In the genomic region with DNA sequence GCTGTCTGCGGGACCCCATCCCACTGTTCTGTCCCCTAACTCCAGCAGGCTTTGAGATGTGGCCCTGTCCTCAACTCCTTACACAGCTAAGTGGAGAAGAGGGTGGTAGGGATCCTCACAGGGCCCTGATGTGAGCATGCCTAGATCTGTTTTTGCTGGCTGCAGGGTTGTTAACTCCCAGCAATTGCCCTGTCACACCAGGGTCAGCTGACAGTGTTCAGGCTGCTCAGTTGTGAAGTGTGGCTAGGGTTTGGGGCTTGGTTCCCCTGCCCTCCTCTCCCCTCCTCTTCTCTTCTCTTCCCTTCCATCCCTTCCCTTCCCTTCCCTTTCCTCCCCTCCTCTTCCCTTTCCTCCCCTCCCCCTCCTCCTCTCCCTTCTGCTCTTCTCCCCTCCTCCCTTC, we compare ENCODE assay signal across 28 mouse cellular contexts. TPM values are rescaled to one million over a fixed set of nuclear protein-coding genes. Genes with fewer than 3 reads are reported as not detected.
DNase-seq lines count a peak whose midpoint lies in the region; ATAC-seq and TF ChIP-seq lines count a peak whose summit lies in the region.
"Had no signal": no experiment of that assay in that cellular context is flagged by ENCODE, and none has a peak within 500 bp of the region (broad histone marks: within the 10 kb centered on the region; RNA-seq: fewer than 3 reads in every experiment).

No protein-coding gene starts in this region.

- no peak for DNase-seq in forebrain, embryonic 11.5 days (ENCODE audit: low spot score)
- DNase-seq in intestine, embryonic 14.5 days (ENCODE audit: low spot score), result peak; percentile 16
- DNase-seq in limb, embryonic 10.5 days (ENCODE audit: low spot score), result peak; percentile 27
- no peak for DNase-seq in adrenal gland, adult (ENCODE audit: inconsistent age in 2 of 2, low spot score in 1 of 2)
- DNase-seq in lung, postnatal 36 days, result no peak
- DNase-seq: adrenal gland, adult 2 months; cerebellum, adult 11 months; cerebellum, adult 9-11 months; gastrocnemius, adult 2 months; kidney, postnatal 25 days; liver, embryonic 13.5 days; lung, embryonic 14.5 days; lung, postnatal 4 days had no signal

- H3K36me3 ChIP-seq in forebrain, embryonic 16.5 days (ENCODE audit: control insufficient read depth, insufficient read depth), result no peaks in the 10 kb centered on the region
- no peaks in the 10 kb centered on the region for H3K36me3 ChIP-seq in forebrain, embryonic 11.5 days (ENCODE audit: control insufficient read depth, insufficient read depth, low read length)
- no peaks in the 10 kb centered on the region for H3K36me3 ChIP-seq in intestine, embryonic 14.5 days (ENCODE audit: control insufficient read depth, insufficient read depth, low read length)
- no peaks in the 10 kb centered on the region for H3K36me3 ChIP-seq in intestine, postnatal 0 days (ENCODE audit: control insufficient read depth, insufficient read depth)
- H3K36me3 ChIP-seq in limb, embryonic 10.5 days, result no peaks in the 10 kb centered on the region
- no peaks in the 10 kb centered on the region for H3K36me3 ChIP-seq in neural tube, embryonic 15.5 days
- H3K36me3 ChIP-seq: forebrain, embryonic 10.5 days; hindbrain, embryonic 12.5 days; liver, embryonic 13.5 days had no signal

- H3K4me2 ChIP-seq in forebrain, embryonic 16.5 days (ENCODE audit: low read length), result no peak overlapping the region
- no peak overlapping the region for H3K4me2 ChIP-seq in forebrain, embryonic 11.5 days (ENCODE audit: low read depth, low read length, severe bottlenecking)
- no peak overlapping the region for H3K4me2 ChIP-seq in intestine, embryonic 14.5 days (ENCODE audit: low read length)
- H3K4me2 ChIP-seq in intestine, postnatal 0 days (replicated peaks; ENCODE audit: low read depth), result no peak overlapping the region
- no peak overlapping the region for H3K4me2 ChIP-seq in neural tube, embryonic 15.5 days
- H3K4me2 ChIP-seq: hindbrain, embryonic 12.5 days; liver, embryonic 13.5 days; lung, embryonic 14.5 days had no signal

- 0 out of 2 replicates have a peak, but pooled peaks have one; percentile 10 for ATAC-seq in forebrain, embryonic 16.5 days
- no peak for ATAC-seq in forebrain, embryonic 11.5 days (replicated peaks; ENCODE audit: low FRiP score)
- no peak for ATAC-seq in intestine, embryonic 14.5 days (replicated peaks; ENCODE audit: low FRiP score, low TSS enrichment, low read depth)
- no peak for ATAC-seq in intestine, postnatal 0 days
- peak; percentile 28; the same call in 1 of the 2 replicates for ATAC-seq in neural tube, embryonic 15.5 days (ENCODE audit: low FRiP score)
- ATAC-seq: intestine, embryonic 16.5 days had no signal

- H3K4me3 ChIP-seq in forebrain, embryonic 16.5 days (replicated peaks; ENCODE audit: low read length), result no peak overlapping the region
- H3K4me3 ChIP-seq in forebrain, embryonic 11.5 days (ENCODE audit: low read depth, low read length), result no peak overlapping the region
- H3K4me3 ChIP-seq in intestine, embryonic 14.5 days (ENCODE audit: low read depth, low read length), result no peak overlapping the region
- no peak overlapping the region for H3K4me3 ChIP-seq in intestine, postnatal 0 days (ENCODE audit: low read depth, low read length)
- no peak overlapping the region for H3K4me3 ChIP-seq in limb, embryonic 10.5 days
- H3K4me3 ChIP-seq in neural tube, embryonic 15.5 days (replicated peaks), result no peak overlapping the region
- H3K4me3 ChIP-seq: forebrain, embryonic 10.5 days; gastrocnemius, adult 2 months; hindbrain, embryonic 12.5 days; layer of hippocampus, adult 2 months; liver, embryonic 13.5 days; myocyte had no signal

- no peaks in the 10 kb centered on the region for H3K27me3 ChIP-seq in forebrain, embryonic 16.5 days (replicated peaks; ENCODE audit: control insufficient read depth, insufficient read depth, low read length)
- no peaks in the 10 kb centered on the region for H3K27me3 ChIP-seq in forebrain, embryonic 11.5 days (ENCODE audit: control insufficient read depth, insufficient read depth, low read length)
- H3K27me3 ChIP-seq in intestine, embryonic 14.5 days (replicated peaks; ENCODE audit: control insufficient read depth, insufficient read depth, low read length), result no peaks in the 10 kb centered on the region
- no peaks in the 10 kb centered on the region for H3K27me3 ChIP-seq in intestine, postnatal 0 days (replicated peaks; ENCODE audit: control insufficient read depth, insufficient read depth, low read length)
- no peaks in the 10 kb centered on the region for H3K27me3 ChIP-seq in limb, embryonic 10.5 days (ENCODE audit: low read depth, poor library complexity, severe bottlenecking)
- H3K27me3 ChIP-seq in neural tube, embryonic 15.5 days (replicated peaks), result no peaks in the 10 kb centered on the region
- H3K27me3 ChIP-seq: hindbrain, embryonic 12.5 days; liver, embryonic 13.5 days had no signal

- no peak overlapping the region for H3K9ac ChIP-seq in forebrain, embryonic 16.5 days (replicated peaks; ENCODE audit: low read depth, low read length)
- no peak overlapping the region for H3K9ac ChIP-seq in forebrain, embryonic 11.5 days (ENCODE audit: low read length)
- H3K9ac ChIP-seq in intestine, embryonic 14.5 days (ENCODE audit: low read length), result no peak overlapping the region
- H3K9ac ChIP-seq in intestine, postnatal 0 days (ENCODE audit: low read depth, low read length), result no peak overlapping the region
- no peak overlapping the region for H3K9ac ChIP-seq in neural tube, embryonic 15.5 days (replicated peaks)
- H3K9ac ChIP-seq: hindbrain, embryonic 12.5 days; liver, embryonic 13.5 days; lung, embryonic 14.5 days had no signal

- no peak for TF ChIP-seq CTCF in intestine, postnatal 0 days (IDR thresholded peaks at IDR 0.05; ENCODE audit: low read depth)

- H3K4me1 ChIP-seq in forebrain, embryonic 16.5 days (replicated peaks; ENCODE audit: control insufficient read depth, insufficient read depth, low read length), result peaks cover 6% of the 10 kb centered on the region
- no peaks in the 10 kb centered on the region for H3K4me1 ChIP-seq in forebrain, embryonic 11.5 days (replicated peaks; ENCODE audit: control insufficient read depth, insufficient read depth, low read length)
- H3K4me1 ChIP-seq in intestine, embryonic 14.5 days (replicated peaks; ENCODE audit: control insufficient read depth, insufficient read depth, low read length), result no peaks in the 10 kb centered on the region
- H3K4me1 ChIP-seq in intestine, postnatal 0 days (replicated peaks; ENCODE audit: control insufficient read depth, insufficient read depth, low read length), result no peaks in the 10 kb centered on the region
- H3K4me1 ChIP-seq in limb, embryonic 10.5 days, result peaks cover 15% of the 10 kb centered on the region
- H3K4me1 ChIP-seq in neural tube, embryonic 15.5 days, result peaks cover 12% of the 10 kb centered on the region
- H3K4me1 ChIP-seq: hindbrain, embryonic 12.5 days; liver, embryonic 13.5 days had no signal

- H3K9me3 ChIP-seq in forebrain, embryonic 16.5 days (ENCODE audit: control insufficient read depth, low read length), result no peaks in the 10 kb centered on the region
- no peaks in the 10 kb centered on the region for H3K9me3 ChIP-seq in forebrain, embryonic 11.5 days (ENCODE audit: control insufficient read depth, low read length)
- H3K9me3 ChIP-seq in intestine, embryonic 14.5 days (ENCODE audit: control insufficient read depth, low read length), result 0 out of 2 replicates have a peak, but pooled peaks cover 3% of the 10 kb centered on the region
- 0 out of 2 replicates have a peak, but pooled peaks cover 2% of the 10 kb centered on the region for H3K9me3 ChIP-seq in intestine, postnatal 0 days (ENCODE audit: control insufficient read depth)
- no peaks in the 10 kb centered on the region for H3K9me3 ChIP-seq in limb, embryonic 10.5 days (replicated peaks)
- H3K9me3 ChIP-seq in neural tube, embryonic 15.5 days (replicated peaks), result no peaks in the 10 kb centered on the region
- H3K9me3 ChIP-seq: forebrain, embryonic 10.5 days; liver, embryonic 13.5 days had no signal

- WGBS in forebrain, embryonic 16.5 days, result 73% methylated on average over 1 of the region's 1 CpGs
- WGBS in forebrain, embryonic 11.5 days, result 72% methylated on average over 1 of the region's 1 CpGs
- 68% methylated on average over 1 of the region's 1 CpGs for WGBS in intestine, embryonic 14.5 days
- WGBS in intestine, postnatal 0 days, result 90% methylated on average over 1 of the region's 1 CpGs
- 89% methylated on average over 1 of the region's 1 CpGs for WGBS in limb, embryonic 10.5 days
- 61% methylated on average over 1 of the region's 1 CpGs for whole genome bisulfite sequencing in neural tube, embryonic 15.5 days

- no peak overlapping the region for H3K27ac ChIP-seq in forebrain, embryonic 16.5 days (ENCODE audit: low read length)
- H3K27ac ChIP-seq in forebrain, embryonic 11.5 days (ENCODE audit: low read depth, low read length), result no peak overlapping the region
- H3K27ac ChIP-seq in intestine, embryonic 14.5 days (ENCODE audit: low read depth), result no peak overlapping the region
- no peak overlapping the region for H3K27ac ChIP-seq in intestine, postnatal 0 days (ENCODE audit: low read depth, low read length)
- H3K27ac ChIP-seq in limb, embryonic 10.5 days, result 0 out of 2 replicates have a peak overlapping the region, but pooled peaks have one; percentile 16
- H3K27ac ChIP-seq in neural tube, embryonic 15.5 days (replicated peaks), result no peak overlapping the region
- H3K27ac ChIP-seq: forebrain, embryonic 10.5 days; gastrocnemius, adult 2 months; hindbrain, embryonic 12.5 days; layer of hippocampus, adult 2 months; liver, embryonic 13.5 days had no signal

RNA-seq across cellular contexts. Expression of gene Gm49358, which starts 2.5 kb away (rescaled TPM):
- not detected in 2 replicates for polyA plus RNA-seq in forebrain, embryonic 16.5 days (2015; fragmentation: Nextera tagmentation; extraction: Ambion mirVana)
- polyA plus RNA-seq in forebrain, embryonic 11.5 days (2014; fragmentation: Nextera tagmentation; extraction: Ambion mirVana), result not detected in 2 replicates
- polyA plus RNA-seq in intestine, embryonic 14.5 days (2014; fragmentation: Nextera tagmentation; extraction: Ambion mirVana), result not detected in 2 replicates
- not detected in 2 replicates for polyA plus RNA-seq in intestine, postnatal 0 days (2015; fragmentation: Nextera tagmentation; extraction: Ambion mirVana)
- not detected in 2 replicates for polyA plus RNA-seq in limb, embryonic 10.5 days (2016; fragmentation: Nextera tagmentation; extraction: Ambion mirVana)
- not detected in 2 replicates for polyA plus RNA-seq in neural tube, embryonic 15.5 days (2015; fragmentation: Nextera tagmentation; extraction: Ambion mirVana)
- polyA plus RNA-seq: adrenal gland, adult 2 months; cortical plate, adult 2 months; forebrain, embryonic 10.5 days; frontal cortex, adult 2 months; heart, postnatal 0 days; hindbrain, embryonic 12.5 days; intestine, embryonic 16.5 days; liver, embryonic 13.5 days; lung, embryonic 14.5 days; myocyte; small intestine, adult 2 months; stomach, embryonic 16.5 days; thymus, postnatal 0 days; urinary bladder, adult 2 months had no signal

RNA-seq across cellular contexts. Expression of gene Nt5dc3, which starts 17.6 kb away (rescaled TPM):
- 7.8 and 8.1 TPM in 2 replicates for polyA plus RNA-seq in forebrain, embryonic 16.5 days (2015; fragmentation: Nextera tagmentation; extraction: Ambion mirVana)
- polyA plus RNA-seq in forebrain, embryonic 11.5 days (2014; fragmentation: Nextera tagmentation; extraction: Ambion mirVana), result 1.5 and 1.8 TPM in 2 replicates
- 1.9 and 2.2 TPM in 2 replicates for polyA plus RNA-seq in intestine, embryonic 14.5 days (2014; fragmentation: Nextera tagmentation; extraction: Ambion mirVana)
- polyA plus RNA-seq in intestine, postnatal 0 days (2015; fragmentation: Nextera tagmentation; extraction: Ambion mirVana), result 0.69 and 0.82 TPM in 2 replicates
- polyA plus RNA-seq in limb, embryonic 10.5 days (2016; fragmentation: Nextera tagmentation; extraction: Ambion mirVana), result 0.53 and 0.55 TPM in 2 replicates
- 8.0 and 9.9 TPM in 2 replicates for polyA plus RNA-seq in neural tube, embryonic 15.5 days (2015; fragmentation: Nextera tagmentation; extraction: Ambion mirVana)

RNA-seq across cellular contexts. Expression of gene Ttc41, which starts 55.6 kb away (rescaled TPM):
- polyA plus RNA-seq in forebrain, embryonic 16.5 days (2015; fragmentation: Nextera tagmentation; extraction: Ambion mirVana), result 1.1 and 1.6 TPM in 2 replicates
- 2.5 and 3.6 TPM in 2 replicates for polyA plus RNA-seq in forebrain, embryonic 11.5 days (2014; fragmentation: Nextera tagmentation; extraction: Ambion mirVana)
- 3.5 and 3.7 TPM in 2 replicates for polyA plus RNA-seq in intestine, embryonic 14.5 days (2014; fragmentation: Nextera tagmentation; extraction: Ambion mirVana)
- polyA plus RNA-seq in intestine, postnatal 0 days (2015; fragmentation: Nextera tagmentation; extraction: Ambion mirVana), result 0.59 TPM in 2 replicates
- 1.9 and 2.7 TPM in 2 replicates for polyA plus RNA-seq in limb, embryonic 10.5 days (2016; fragmentation: Nextera tagmentation; extraction: Ambion mirVana)
- polyA plus RNA-seq in neural tube, embryonic 15.5 days (2015; fragmentation: Nextera tagmentation; extraction: Ambion mirVana), result 2.2 and 2.3 TPM in 2 replicates

RNA-seq across cellular contexts. Expression of gene Hsp90b1, which starts 55.9 kb away (rescaled TPM):
- 279 and 302 TPM in 2 replicates for polyA plus RNA-seq in forebrain, embryonic 16.5 days (2015; fragmentation: Nextera tagmentation; extraction: Ambion mirVana)
- polyA plus RNA-seq in forebrain, embryonic 11.5 days (2014; fragmentation: Nextera tagmentation; extraction: Ambion mirVana), result 429 and 475 TPM in 2 replicates
- 459 and 488 TPM in 2 replicates for polyA plus RNA-seq in intestine, embryonic 14.5 days (2014; fragmentation: Nextera tagmentation; extraction: Ambion mirVana)
- polyA plus RNA-seq in intestine, postnatal 0 days (2015; fragmentation: Nextera tagmentation; extraction: Ambion mirVana), result 296 and 334 TPM in 2 replicates
- polyA plus RNA-seq in limb, embryonic 10.5 days (2016; fragmentation: Nextera tagmentation; extraction: Ambion mirVana), result 590 and 620 TPM in 2 replicates
- polyA plus RNA-seq in neural tube, embryonic 15.5 days (2015; fragmentation: Nextera tagmentation; extraction: Ambion mirVana), result 337 and 397 TPM in 2 replicates

Comparison
In these comparisons a context has a peak if more than half of its experiments do, and no peak if none do; other contexts are left out.
1. ATAC-seq: peak in forebrain, embryonic 16.5 days (single experiment) and neural tube, embryonic 15.5 days (single experiment); none in forebrain, embryonic 11.5 days (single experiment), intestine, embryonic 14.5 days (single experiment) and intestine, postnatal 0 days (single experiment).
2. DNase-seq: peak in intestine, embryonic 14.5 days (single experiment) and limb, embryonic 10.5 days (single experiment); none in forebrain, embryonic 11.5 days (single experiment), adrenal gland, adult (0 of 2) and lung, postnatal 36 days (single experiment).